Mouse (Mus musculus) B cell, adult 2 months (primary cell): ENCODE data around the gene Rpa2.
"Not testable (repeated sequence)": the region's sequence is repeated elsewhere in the genome, so short reads cannot be mapped to it uniquely, and the experiment has no call there.

Experiments
- DNase-seq, 2 experiments: peaks; one replicate each; pipeline ENCODE4 v3.0.0; 2022

Gene Rpa2

GRCm38 (mm10) chr4:132763125-132763524 lies 5.0 kb upstream of the Rpa2 start:
- DNase-seq: not testable (repeated sequence)

DNA sequence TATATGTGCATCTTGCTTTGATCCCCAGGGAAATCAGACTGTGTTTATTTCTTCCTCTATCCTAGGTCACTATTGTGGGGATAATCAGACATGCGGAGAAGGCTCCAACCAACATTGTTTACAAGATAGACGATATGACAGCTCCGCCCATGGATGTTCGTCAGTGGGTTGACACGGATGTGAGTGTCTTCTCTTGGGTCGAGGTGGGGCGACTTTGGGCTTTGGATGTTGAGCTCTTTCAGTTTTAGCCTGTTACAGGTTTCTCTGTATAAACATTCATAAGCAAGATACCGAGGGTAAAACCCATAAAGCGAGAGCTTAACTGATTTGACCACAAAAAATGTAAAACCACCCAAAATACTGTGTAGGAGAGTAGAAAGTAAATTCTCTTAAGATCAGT lies 3.6 kb downstream of the Rpa2 start:
- DNase-seq: no peak

DNA sequence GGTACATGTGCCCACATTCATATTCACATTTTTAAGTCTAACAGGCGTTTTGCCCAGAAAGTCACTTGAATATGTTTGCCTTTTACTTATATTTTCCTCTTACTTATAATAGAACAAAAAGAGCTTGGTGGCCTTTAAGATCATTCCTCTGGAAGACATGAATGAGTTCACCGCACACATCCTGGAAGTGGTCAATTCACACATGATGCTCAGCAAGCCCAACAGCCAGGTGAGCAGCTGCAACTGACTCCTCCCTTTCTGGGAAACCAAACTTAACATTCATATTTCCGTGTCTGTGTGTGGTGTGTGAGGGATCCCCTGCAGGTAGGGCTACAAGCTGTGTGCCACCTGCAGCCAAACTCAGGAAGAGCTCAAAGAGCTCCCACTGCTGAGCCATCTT lies 6.8 kb downstream of the Rpa2 start:
- DNase-seq: no peak

DNA sequence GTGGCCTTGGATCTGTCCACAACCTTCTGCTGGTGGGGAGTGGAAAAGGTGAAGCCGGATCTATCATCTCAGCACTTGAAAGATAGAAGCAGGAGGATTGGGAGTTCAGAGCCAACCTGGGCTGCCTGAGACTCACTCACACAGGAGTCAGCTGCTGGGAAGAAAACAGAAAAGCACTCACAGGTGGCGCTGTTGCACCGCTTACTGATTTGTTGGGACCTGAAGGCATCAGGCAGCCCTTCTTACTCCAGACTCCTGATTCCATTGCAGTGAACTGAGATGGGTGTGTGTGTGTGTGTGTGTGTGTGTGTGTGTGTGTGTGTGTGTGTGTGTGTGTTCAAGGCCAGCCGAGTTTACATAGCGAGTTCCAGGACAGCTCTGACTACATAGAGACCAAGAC lies 8.6 kb downstream of the Rpa2 start:
- peak; percentile 86 for DNase-seq

- DNase-seq: peak; percentile 38 to 41
Measured at GRCm38 (mm10) chr4:132778562-132779201, 10.6 kb downstream of the Rpa2 start.

- DNase-seq: peak; percentile 64 to 69
Measured at GRCm38 (mm10) chr4:132780288-132780687, 12.2 kb downstream of the Rpa2 start.

- no peak for DNase-seq
Measured at GRCm38 (mm10) chr4:132783732-132784131, 15.6 kb downstream of the Rpa2 start.

- DNase-seq: no peak
Measured at GRCm38 (mm10) chr4:132785228-132785627, 17.1 kb downstream of the Rpa2 start.

GRCm38 (mm10) chr4:132789731-132790130 lies 21.6 kb downstream of the Rpa2 start:
- no peak for DNase-seq

DNA sequence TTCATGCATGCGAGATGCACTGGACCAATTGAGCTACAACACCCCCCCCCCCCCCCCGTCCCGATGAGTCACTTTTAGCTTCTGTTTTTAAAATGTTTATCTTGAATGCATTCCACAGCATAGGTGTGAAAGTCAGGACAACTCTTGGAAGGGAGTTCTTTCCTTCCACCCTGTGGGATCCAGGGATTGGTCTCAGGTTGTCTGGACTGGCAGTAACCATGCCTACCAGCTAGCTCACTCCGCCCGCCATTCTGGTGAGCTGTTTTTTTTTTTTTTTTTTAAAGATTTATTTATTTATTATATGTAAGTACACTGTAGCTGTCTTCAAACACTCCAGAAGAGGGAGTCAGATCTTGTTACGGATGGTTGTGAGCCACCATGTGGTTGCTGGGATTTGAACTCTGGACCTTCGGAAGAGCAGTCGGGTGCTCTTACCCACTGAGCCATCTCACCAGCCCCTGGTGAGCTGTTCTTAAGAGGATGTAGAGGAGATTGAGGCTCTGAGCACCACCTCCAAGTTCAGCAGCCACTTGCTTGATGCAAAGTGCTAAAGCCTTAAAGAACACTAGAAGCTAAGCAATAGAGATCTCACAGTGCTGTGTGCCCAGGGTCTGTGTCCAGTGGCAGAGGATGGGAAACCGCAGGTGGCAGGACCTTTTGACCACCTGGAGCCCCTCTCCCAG lies 25.3 kb downstream of the Rpa2 start:
- not testable (repeated sequence) for DNase-seq

- DNase-seq: peak; percentile 58 to 66
Measured at GRCm38 (mm10) chr4:132794028-132794427, 25.9 kb downstream of the Rpa2 start.

DNA sequence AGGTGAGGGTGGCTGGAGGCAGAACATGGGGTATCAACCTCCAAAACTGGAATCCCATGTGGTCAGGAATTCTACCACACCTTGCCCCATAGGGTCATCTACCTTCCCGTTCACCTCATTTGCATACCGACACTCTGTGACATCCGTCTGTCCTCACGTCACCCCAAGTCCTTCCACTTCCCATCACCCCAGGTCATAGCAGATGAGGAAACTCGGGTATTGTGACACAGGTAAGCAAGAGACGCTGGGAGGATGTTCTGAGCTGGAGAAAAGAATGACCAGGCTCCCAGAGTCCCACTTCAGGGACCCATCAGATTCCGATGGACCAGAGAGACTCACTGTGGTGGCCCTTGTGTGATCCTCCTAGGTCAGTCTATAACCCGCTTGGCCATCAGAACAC lies 26.6 kb downstream of the Rpa2 start:
- DNase-seq: peak; percentile 67 to 71

GRCm38 (mm10) chr4:132795171-132795570 lies 27.0 kb downstream of the Rpa2 start:
- DNase-seq: no peak

DNA sequence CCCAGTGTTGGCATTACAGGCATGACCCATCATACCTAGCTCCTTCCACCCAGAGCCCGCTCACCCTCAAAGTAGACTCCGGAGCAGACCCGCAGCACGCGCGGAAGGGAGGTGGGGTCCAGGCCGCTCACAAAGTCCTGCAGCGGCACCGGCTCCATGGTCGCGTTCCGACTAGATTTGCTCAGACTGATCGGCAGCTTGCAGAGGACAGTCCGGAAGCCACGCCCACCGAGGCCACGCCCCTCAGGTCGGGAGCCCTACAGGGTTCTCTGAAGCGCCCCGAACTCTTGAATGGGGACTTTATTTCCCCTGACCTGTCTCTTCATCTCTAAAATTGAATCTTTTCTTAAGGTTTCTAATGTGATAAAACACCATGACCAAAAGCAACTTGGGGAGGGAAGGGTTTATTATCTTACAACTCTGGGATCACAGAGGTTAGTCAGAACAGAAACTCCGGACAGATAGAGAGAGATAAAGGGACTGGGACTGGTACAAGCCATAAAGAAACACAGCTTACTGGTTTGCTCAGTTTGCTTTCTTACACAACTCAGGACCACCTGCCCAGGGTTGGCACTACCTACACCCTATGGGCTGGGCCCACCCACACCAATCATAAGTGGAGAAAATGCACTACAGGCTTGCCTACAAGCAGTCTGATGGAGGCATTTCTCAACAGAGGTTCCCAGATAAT lies 28.2 kb downstream of the Rpa2 start, which contains the start of gene Themis2:
Gene Themis2 (minus strand): TSS at position 192 of the 691 bp plus-strand sequence.
- DNase-seq: peak; percentile 96

GRCm38 (mm10) chr4:132797461-132797860 lies 29.3 kb downstream of the Rpa2 start:
- no peak for DNase-seq

DNA sequence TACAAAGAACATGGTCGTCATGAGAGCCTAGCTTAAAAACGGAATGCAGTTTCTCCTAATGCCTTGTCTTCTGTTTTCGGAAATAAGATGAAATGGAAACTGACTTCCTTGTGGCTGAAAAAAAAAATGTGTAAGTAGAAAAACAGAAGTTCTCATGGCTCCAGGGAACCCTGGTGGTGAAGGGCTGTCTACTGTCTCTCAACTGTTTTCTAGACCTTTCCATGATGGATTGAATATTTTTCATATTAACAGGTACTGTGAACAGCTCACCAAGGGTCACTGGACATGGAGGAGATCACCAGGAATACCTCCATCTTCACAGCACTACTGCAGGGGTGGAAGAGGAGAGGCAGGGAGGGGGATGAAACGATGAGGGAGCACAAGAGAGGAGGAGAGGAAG lies 29.9 kb downstream of the Rpa2 start:
- DNase-seq: peak in 1 of 2 experiments; percentile 37

DNA sequence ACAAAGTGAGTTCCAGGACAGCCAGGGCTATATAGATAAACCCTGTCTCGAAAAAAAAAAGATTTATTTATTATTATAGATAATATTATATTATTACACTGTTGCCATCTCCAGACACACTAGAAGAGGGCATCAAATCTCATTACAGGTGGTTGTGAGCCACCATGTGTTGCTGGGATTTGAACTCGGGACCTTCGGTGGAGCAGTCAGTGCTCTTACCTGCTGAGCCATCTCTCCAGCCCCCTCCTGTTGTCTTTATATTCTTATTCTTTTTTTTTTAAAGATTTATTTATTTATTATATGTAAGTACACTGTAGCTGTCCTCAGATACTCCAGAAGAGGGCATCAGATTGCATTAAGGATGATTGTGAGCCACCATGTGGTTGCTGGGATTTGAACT lies 30.5 kb downstream of the Rpa2 start:
- DNase-seq: not testable (repeated sequence)

- DNase-seq: no peak
Measured at GRCm38 (mm10) chr4:132799845-132800244, 31.7 kb downstream of the Rpa2 start.

DNA sequence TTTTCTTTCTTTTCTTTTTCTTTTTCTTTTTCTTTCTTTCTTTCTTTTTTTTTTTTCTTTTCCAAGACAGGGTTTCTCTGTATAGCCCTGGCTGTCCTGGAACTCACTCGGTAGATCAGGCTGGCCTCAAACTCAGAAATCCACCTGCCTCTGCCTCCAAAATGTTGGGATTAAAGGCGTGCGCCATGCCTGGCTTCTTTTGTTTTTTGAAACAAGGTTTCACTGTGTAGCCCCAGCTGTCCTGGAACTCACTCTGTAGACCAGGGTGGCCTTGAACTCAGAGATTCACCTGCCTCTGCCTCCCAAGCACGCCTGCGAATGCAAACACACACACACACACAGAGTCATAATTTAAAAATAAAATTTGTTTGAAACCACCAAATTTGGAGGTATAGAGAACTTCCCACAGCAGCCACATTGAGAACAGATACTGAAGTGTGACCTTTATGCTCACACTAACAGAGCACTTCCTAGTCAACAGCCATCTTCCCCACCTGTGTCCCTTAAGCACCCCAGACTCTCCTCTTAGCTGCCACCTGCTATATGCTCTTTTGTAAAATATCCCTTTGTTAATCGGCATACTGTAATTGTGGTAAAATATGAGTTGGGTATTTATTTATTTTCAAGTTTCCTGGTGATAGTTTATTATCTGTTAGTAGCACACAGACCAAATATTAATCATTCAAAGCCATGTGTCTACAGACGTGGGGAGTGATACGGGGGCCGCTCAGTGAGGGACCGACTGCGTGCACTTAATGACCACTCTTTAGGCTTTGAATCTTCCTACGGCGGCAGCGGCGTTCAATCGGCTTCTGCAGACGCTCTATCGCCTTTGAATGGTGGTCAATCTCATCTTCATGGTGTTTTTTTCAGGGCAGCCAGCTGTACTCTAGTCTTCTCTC lies 33.3 kb downstream of the Rpa2 start:
- DNase-seq: peak; percentile 51 to 55

GRCm38 (mm10) chr4:132802171-132802637 lies 34.1 kb downstream of the Rpa2 start:
- peak; percentile 64 to 66 for DNase-seq

- DNase-seq: no peak
Measured at GRCm38 (mm10) chr4:132803212-132803611, 35.1 kb downstream of the Rpa2 start.

GRCm38 (mm10) chr4:132803876-132804275 lies 35.7 kb downstream of the Rpa2 start:
- no peak for DNase-seq

DNA sequence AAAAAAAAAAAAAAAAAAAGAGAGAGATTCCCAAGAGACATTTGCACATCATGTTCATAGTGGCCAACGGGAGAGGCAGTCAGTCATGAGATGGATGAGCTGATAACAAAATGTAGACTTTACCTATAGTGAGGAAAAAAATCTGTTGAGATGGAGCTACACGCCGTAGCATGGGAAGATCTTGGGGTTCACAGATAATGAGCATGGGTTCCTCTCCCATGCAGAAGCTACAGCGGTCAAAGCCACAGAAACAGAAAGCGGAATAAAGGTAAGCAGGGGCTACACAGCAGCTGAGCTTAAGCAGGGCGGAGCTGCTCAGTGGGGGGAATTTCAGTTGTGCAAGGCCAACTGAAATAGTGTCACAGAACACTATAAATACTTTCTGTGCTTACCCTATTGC lies 36.2 kb downstream of the Rpa2 start:
- peak; percentile 63 to 66 for DNase-seq
